Mouse (Mus musculus) heart, postnatal 0 days (tissue): ENCODE results near the gene Tarm1.

Source experiments
- CTCF ChIP-seq: IDR thresholded peaks from 2 replicates; pipeline ENCODE4 v1.5.1; 2016; ENCODE audit warnings: antibody characterized with exemption, control low read depth, low read depth
- EP300 ChIP-seq: IDR thresholded peaks from 2 replicates; pipeline ENCODE4 v1.6.1; 2016; ENCODE audit warnings: antibody characterized with exemption, low read depth

GRCm38 (mm10) chr7:3500406-3500805, 2.0 kb downstream of the Tarm1 start:
- no peak for TF ChIP-seq CTCF
- no peak for TF ChIP-seq EP300
